Mouse (Mus musculus): ENCODE data around the gene Zdhhc18. TPM values are rescaled to one million over a fixed set of nuclear protein-coding genes. Genes with fewer than 3 reads are reported as not detected.

Gene Zdhhc18
- polyA plus RNA-seq, 1 experiment from 2014 or later: 1.1 TPM

DNA sequence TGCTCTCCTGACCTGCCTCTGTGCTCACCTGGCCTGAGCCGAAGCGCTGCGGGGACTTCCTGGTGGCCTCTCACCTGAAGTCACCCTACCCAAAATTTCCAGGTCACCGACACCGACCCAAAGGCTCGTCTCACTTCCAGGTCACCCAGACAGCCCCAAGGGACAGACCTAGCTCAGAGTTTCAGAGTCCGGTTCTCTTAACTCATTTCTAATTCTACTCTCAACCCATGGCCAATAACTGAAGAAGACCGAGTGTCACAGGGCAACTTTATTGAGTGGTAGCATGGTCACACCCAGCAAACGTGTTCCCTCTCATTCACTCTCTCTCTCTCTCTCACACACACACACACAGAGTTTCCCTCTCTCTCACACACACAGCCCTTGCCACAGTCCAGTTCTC is 49.6 kb downstream of the Zdhhc18 start:
- Histone ChIP-seq H3K27ac (no peak overlapping the region), H3K9me3 (replicated peaks) (no peaks in the 10 kb centered on the region), H3K4me2 (peak overlapping the region; percentile 88), H3K4me3 (replicated peaks) (peak overlapping the region; percentile 63), H3K4me1 (replicated peaks) (peaks cover 38% of the 10 kb centered on the region), H3K36me3 (0 out of 2 replicates have a peak, but pooled peaks cover 2% of the 10 kb centered on the region), H3K27me3 (peaks cover 55% of the 10 kb centered on the region), H3K9ac (peak overlapping the region; percentile 63)
- no peak for DNase-seq
- ATAC-seq (ENCODE audit: low read depth): no peak
- WGBS (ENCODE audit: insufficient replicate concordance): 11% methylated on average over 9 of the region's 9 CpGs

DNA sequence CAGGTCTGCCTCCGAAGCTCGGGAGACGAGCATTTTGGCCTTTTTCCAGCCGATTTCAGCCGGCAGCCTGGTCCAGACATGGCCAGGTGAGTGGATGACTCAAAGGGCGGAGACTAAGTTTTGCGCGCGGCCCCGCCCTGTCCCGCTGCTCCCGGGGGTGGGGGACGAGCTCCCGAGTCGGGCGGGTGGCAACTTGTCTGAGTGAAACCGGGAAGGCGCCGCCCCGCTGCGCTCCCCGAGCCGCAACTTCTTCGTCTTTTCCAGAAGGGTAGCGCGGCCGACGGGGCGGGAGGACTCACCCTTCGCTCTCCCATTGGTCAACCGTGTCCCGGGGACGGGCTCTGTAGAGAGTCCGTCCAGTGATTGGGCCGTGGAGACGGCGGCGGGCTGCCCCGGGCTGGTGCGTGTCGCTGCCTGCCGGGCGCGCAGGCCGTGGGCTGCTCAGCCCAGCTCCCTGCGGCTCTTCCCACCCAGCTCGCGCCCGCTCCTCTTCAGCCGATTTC is 50.3 kb downstream of the Zdhhc18 start:
- Histone ChIP-seq H3K36me3 (0 out of 2 replicates have a peak, but pooled peaks cover 2% of the 10 kb centered on the region), H3K4me2 (peak overlapping the region; percentile 88), H3K9ac (peak overlapping the region; percentile 63), H3K4me3 (replicated peaks) (peak overlapping the region; percentile 63), H3K4me1 (replicated peaks) (peaks cover 42% of the 10 kb centered on the region), H3K9me3 (replicated peaks) (no peaks in the 10 kb centered on the region), H3K27ac (no peak overlapping the region), H3K27me3 (peaks cover 55% of the 10 kb centered on the region)
- peak; percentile 95 for ATAC-seq (ENCODE audit: low read depth)
- WGBS (ENCODE audit: insufficient replicate concordance): under 1% methylated on average over 50 of the region's 50 CpGs
- peak; percentile 77 for DNase-seq

DNA sequence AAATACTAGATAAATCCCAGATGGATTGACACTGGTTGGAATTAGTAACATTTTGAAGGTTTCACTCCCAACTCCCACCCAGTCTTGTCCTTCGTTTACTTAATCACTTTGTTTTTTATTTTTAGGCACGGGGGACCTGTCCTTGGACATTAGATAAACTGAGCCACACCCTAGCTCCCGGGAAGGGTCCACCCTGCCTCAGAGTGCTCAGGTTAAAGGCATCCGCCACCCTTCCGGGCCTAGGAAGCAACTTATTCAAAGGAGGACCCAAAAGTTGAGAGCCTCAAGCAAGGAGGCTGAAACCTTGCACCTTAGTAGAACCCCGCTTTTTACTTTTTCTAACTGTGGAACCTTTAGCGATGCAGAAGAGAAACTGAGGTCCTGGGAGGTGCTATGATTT is 50.8 kb downstream of the Zdhhc18 start:
- ATAC-seq (ENCODE audit: low read depth) (no peak), DNase-seq (no peak)
- Histone ChIP-seq H3K4me2 (peak overlapping the region; percentile 88), H3K9me3 (replicated peaks) (no peaks in the 10 kb centered on the region), H3K4me3 (replicated peaks) (peak overlapping the region; percentile 63), H3K36me3 (0 out of 2 replicates have a peak, but pooled peaks cover under 1% of the 10 kb centered on the region), H3K27ac (no peak overlapping the region), H3K9ac (peak overlapping the region; percentile 63), H3K27me3 (peaks cover 55% of the 10 kb centered on the region), H3K4me1 (replicated peaks) (peaks cover 42% of the 10 kb centered on the region)
- WGBS (ENCODE audit: insufficient replicate concordance): 13% methylated on average over 7 of the region's 7 CpGs

DNA sequence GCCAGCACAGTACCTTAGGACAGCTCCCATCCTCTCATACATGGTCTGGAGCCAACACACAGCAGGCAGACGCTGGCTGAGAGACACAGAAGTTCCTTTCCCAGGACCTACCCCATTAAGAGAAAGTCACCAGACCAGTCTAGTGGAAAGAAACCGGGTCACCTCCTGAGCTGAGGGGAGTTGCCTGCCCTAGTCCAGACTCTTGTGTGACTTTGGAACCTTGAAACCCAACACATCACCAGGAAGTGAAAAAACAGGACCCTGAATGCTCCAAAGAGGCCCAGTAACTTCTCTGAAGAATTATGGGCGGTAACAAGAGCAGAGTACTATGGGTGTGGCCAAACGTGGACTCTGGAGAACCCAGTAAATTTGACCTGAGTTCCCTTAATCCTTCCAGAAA is 51.3 kb downstream of the Zdhhc18 start:
- no peak overlapping the region for H3K9ac ChIP-seq
- H3K36me3 ChIP-seq: no peaks in the 10 kb centered on the region
- peaks cover 54% of the 10 kb centered on the region for H3K27me3 ChIP-seq
- H3K9me3 ChIP-seq (replicated peaks): no peaks in the 10 kb centered on the region
- no peak overlapping the region for H3K27ac ChIP-seq
- H3K4me1 ChIP-seq (replicated peaks): peaks cover 42% of the 10 kb centered on the region
- peak overlapping the region; percentile 63 for H3K4me3 ChIP-seq (replicated peaks)
- 33% methylated on average over 4 of the region's 4 CpGs for WGBS (ENCODE audit: insufficient replicate concordance)
- DNase-seq (no peak), ATAC-seq (ENCODE audit: low read depth) (no peak)
- H3K4me2 ChIP-seq: peak overlapping the region; percentile 88

DNA sequence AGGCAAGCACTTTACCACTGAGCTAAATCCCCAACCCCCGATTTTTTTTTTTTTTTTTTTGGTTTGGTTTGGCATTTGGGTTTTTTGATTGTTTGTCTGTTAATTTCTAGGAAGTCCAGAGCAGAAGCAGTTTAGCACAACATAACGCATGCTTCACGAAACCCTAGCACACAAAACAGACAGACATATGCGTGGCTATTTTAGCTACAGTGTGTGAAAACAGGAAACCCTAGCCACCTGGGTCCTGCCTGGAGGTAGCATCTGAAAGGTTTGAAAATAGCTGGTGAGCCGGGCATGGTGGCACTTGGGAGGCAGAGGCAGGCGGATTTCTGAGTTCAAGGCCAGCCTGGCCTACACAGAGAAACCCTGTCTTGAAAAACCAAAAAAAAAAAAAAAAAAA is 53.9 kb downstream of the Zdhhc18 start:
- H3K9ac ChIP-seq: no peak overlapping the region
- H3K36me3 ChIP-seq: peaks cover 21% of the 10 kb centered on the region
- 62% methylated on average over 6 of the region's 6 CpGs for WGBS (ENCODE audit: insufficient replicate concordance)
- no peak overlapping the region for H3K4me2 ChIP-seq
- no peaks in the 10 kb centered on the region for H3K9me3 ChIP-seq (replicated peaks)
- no peak for ATAC-seq (ENCODE audit: low read depth)
- no peak overlapping the region for H3K27ac ChIP-seq
- H3K4me1 ChIP-seq (replicated peaks): peaks cover 38% of the 10 kb centered on the region
- no peak overlapping the region for H3K4me3 ChIP-seq (replicated peaks)
- DNase-seq: no peak
- peaks cover 32% of the 10 kb centered on the region for H3K27me3 ChIP-seq

DNA sequence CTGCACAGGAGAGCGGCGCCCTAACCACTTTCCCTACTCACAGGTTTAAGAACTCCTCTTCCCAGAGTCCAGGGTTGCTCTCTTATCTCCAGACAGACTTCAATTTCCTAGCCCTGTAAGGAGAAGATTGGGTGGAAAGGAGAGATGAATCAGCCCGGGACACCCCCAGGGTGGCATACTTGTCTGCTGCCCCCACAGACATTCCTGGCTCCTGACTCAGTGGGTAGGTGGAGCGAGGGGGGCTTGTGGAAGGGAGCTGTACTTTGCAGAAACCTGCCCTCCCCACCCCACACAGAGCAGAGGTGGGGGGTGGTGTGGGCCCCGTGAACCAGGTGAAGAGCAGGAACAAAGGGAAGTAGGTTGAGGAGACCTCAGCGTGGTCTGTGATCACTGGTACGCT is 54.4 kb downstream of the Zdhhc18 start:
- Histone ChIP-seq H3K27ac (no peak overlapping the region), H3K4me1 (replicated peaks) (peaks cover 38% of the 10 kb centered on the region), H3K27me3 (peaks cover 27% of the 10 kb centered on the region), H3K9me3 (replicated peaks) (no peaks in the 10 kb centered on the region), H3K4me2 (no peak overlapping the region), H3K36me3 (peaks cover 26% of the 10 kb centered on the region), H3K4me3 (replicated peaks) (no peak overlapping the region), H3K9ac (no peak overlapping the region)
- no peak for DNase-seq
- ATAC-seq (ENCODE audit: low read depth): no peak
- 51% methylated on average over 7 of the region's 7 CpGs for WGBS (ENCODE audit: insufficient replicate concordance)

DNA sequence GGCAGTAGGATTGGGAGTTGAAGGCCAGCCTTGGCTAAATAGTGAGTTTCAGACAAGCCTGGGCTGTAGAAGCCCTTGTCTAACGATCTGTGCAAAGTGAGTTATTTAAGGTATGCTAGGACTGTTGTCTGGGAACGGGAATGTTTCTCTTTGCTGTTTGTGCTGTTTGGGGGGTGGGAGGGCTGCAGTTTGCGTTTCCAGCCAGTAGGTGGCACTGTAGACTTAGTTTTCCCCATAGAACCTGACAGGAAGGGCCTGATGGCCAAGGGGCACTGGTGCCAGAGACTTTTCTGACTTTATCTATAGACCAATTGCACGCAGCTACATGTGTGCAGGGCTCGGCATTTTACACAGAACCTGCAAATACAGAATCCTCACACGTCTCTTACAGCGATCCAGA is 57.4 kb downstream of the Zdhhc18 start:
- no peak overlapping the region for H3K9ac ChIP-seq
- peaks cover 15% of the 10 kb centered on the region for H3K4me1 ChIP-seq (replicated peaks)
- 23% methylated on average over 7 of the region's 7 CpGs for WGBS (ENCODE audit: insufficient replicate concordance)
- DNase-seq (no peak), ATAC-seq (ENCODE audit: low read depth) (no peak)
- H3K36me3 ChIP-seq: peaks cover 56% of the 10 kb centered on the region
- no peak overlapping the region for H3K4me2 ChIP-seq
- H3K4me3 ChIP-seq (replicated peaks): no peak overlapping the region
- no peak overlapping the region for H3K27ac ChIP-seq
- no peaks in the 10 kb centered on the region for H3K27me3 ChIP-seq
- no peaks in the 10 kb centered on the region for H3K9me3 ChIP-seq (replicated peaks)

DNA sequence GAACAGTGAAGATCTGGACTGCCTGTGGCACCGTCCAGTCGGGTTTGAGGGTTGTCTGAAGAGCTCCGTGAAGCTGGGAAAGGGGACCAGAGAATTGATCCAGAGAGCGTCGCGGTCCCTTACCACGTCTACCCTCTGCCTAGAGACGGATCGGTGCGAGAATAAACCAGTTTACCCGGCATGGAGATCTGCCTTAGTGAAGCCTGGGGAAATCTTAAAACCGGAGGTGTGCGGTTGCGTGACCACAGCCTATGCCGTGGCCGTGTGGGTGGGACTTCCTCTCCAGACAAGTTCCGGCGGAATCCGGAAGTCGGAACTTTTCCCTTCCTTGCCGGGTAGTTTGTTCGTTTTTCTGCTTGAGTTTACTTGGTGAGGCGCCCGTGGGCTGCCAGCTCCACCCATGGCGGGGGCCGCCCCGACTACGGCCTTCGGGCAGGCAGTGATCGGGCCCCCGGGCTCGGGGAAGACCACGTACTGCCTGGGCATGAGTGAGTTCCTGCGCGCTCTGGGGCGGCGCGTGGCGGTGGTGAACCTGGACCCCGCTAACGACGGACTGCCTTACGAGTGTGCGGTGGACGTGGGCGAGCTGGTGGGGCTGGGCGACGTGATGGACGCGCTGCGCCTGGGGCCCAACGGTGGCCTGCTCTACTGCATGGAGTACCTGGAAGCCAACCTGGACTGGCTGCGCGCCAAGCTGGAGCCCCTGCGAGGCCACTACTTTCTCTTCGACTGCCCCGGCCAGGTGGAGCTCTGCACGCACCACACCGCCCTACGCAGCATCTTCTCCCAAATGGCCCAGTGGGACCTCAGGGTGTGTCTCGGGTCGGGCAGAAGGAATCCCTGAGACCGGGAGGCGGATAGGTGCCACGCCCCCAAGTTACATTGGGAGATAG is 65.6 kb downstream of the Zdhhc18 start, which contains the start of gene Gpn2:
Gene Gpn2 (plus strand): TSS at position 304 of the 893 bp plus-strand sequence.
- Histone ChIP-seq H3K4me1 (replicated peaks) (peaks cover 31% of the 10 kb centered on the region), H3K9me3 (replicated peaks) (no peaks in the 10 kb centered on the region), H3K27ac (peak within 1 kb of the TSS; percentile 86), H3K9ac (peak within 1 kb of the TSS; percentile 86), H3K4me3 (replicated peaks) (peak within 1 kb of the TSS; percentile 92), H3K4me2 (peak within 1 kb of the TSS; percentile 98), H3K36me3 (peaks cover 63% of the 10 kb centered on the region), H3K27me3 (no peaks in the 10 kb centered on the region)
- DNase-seq (peak; percentile 71), ATAC-seq (ENCODE audit: low read depth) (peak; percentile 84)
- whole genome bisulfite sequencing (ENCODE audit: insufficient replicate concordance): 1% methylated on average over 65 of the region's 65 CpGs

DNA sequence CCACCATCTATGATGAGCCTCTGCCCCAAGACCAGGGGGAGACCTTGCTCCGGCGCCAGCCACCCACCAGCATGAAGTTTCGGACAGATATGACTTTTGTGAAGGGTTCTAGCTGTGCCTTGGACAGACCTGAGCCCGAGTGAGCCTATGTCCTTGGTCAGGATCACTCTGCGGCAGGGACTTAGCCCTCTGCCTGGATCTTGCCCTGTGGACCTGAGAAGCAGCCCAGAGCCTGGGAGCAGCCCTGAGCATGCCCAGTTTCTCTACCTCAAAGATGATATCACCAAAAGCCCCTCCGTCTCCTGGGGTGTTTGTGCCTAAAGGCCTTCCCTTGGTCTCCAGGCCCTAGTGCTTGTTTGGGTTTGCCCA is 66.3 kb downstream of the Zdhhc18 start:
- 47% methylated on average over 6 of the region's 6 CpGs for WGBS (ENCODE audit: insufficient replicate concordance)
- DNase-seq (no peak), ATAC-seq (ENCODE audit: low read depth) (peak; percentile 35; the same call in 1 of the 2 replicates)
- Histone ChIP-seq H3K27me3 (no peaks in the 10 kb centered on the region), H3K36me3 (peaks cover 61% of the 10 kb centered on the region), H3K9ac (peak overlapping the region; percentile 86), H3K4me1 (replicated peaks) (peaks cover 31% of the 10 kb centered on the region), H3K4me2 (peak overlapping the region; percentile 98), H3K4me3 (replicated peaks) (peak overlapping the region; percentile 92), H3K27ac (peak overlapping the region; percentile 86), H3K9me3 (replicated peaks) (no peaks in the 10 kb centered on the region)

DNA sequence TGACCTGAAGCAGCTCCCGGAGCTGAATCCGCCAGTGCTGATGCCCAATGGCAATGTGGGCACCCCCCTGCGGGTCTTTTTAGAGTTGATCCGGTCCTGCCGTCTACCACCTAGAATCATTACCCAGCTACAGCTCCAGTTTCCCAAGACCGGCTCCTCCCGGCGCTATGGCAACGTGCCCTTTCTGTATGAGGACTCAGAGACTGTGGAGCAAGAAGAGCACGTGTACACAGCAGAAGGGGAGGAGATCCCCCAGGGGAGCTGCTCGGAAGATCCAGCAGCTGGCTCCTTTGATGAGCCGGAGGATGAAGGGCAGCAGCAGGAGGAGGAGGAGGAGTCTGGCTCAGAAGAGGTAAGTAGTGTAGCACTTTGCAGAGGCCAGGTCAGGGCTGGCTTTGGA is 72.0 kb downstream of the Zdhhc18 start:
- Histone ChIP-seq H3K9me3 (replicated peaks) (no peaks in the 10 kb centered on the region), H3K36me3 (peaks cover 46% of the 10 kb centered on the region), H3K4me3 (replicated peaks) (no peak overlapping the region), H3K4me1 (replicated peaks) (peaks cover 28% of the 10 kb centered on the region), H3K27me3 (no peaks in the 10 kb centered on the region), H3K4me2 (no peak overlapping the region), H3K27ac (no peak overlapping the region), H3K9ac (no peak overlapping the region)
- DNase-seq (no peak), ATAC-seq (ENCODE audit: low read depth) (no peak)
- 82% methylated on average over 12 of the region's 12 CpGs for WGBS (ENCODE audit: insufficient replicate concordance)

DNA sequence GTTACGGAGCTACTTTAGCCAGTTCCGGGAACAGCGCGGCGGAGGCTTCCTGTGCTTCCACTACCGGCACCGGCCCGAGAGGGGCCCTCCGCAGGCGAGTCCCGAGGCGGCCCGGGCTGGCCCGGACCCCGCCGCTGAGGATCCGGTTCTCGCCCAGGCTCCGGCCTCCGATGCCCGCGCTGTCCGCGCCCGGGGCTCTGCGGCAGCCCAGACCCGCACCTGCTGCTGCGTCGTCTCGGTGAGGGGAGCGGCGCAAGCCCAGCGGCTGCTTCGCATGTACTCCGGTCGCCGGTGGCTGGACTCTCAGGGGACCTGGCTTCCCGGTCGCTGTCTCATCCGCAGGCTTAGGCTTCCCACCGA is 75.1 kb downstream of the Zdhhc18 start:
- no peak for DNase-seq
- Histone ChIP-seq H3K27me3 (peaks cover 3% of the 10 kb centered on the region; the same call in 1 of the 2 replicates), H3K4me3 (replicated peaks) (peak overlapping the region; percentile 97), H3K36me3 (peaks cover 23% of the 10 kb centered on the region), H3K4me1 (replicated peaks) (peaks cover 26% of the 10 kb centered on the region), H3K27ac (peak overlapping the region; percentile 90), H3K4me2 (peak overlapping the region; percentile 93), H3K9me3 (replicated peaks) (no peaks in the 10 kb centered on the region), H3K9ac (peak overlapping the region; percentile 88)
- whole genome bisulfite sequencing (ENCODE audit: insufficient replicate concordance): 1% methylated on average over 41 of the region's 41 CpGs
- peak; percentile 67 for ATAC-seq (ENCODE audit: low read depth)
